Mouse (Mus musculus): ENCODE results near the gene Hs3st6.

DNA sequence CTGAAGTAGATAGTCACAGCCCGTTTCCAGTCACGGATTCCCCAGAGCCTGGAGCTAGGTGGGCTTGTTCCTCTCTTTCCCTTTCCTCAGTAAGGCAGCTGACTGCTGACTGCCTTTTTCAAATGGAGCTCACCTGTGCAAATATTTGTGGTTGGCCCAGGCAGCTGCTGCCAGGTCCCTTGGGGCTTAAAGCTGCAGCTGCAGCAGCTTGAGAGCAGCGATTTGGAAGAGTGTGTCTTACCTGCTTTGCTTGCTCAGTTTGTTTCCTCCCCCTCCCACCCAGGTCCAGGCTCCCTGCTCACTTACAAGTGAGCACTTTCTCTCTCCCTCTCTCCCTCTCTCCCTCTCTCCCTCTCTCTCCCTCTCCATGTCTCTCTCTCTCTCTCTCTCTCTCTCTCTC lies 16.4 kb downstream of the Hs3st6 start:
- TF ChIP-seq CTCF (IDR thresholded peaks at IDR 0.05; ENCODE audit: insufficient read depth, low read depth, low read length) (no peak), POLR2A (IDR thresholded peaks at IDR 0.05; ENCODE audit: insufficient read depth, low read depth, low read length) (no peak)
